Mouse (Mus musculus) C2C12 (cell line): ENCODE results near the gene Ap2b1. TPM values are rescaled to one million over a fixed set of nuclear protein-coding genes. Genes with fewer than 3 reads are reported as not detected.

Experiments used
- H3K27me3 ChIP-seq: one replicate; pipeline ENCODE4 v1.6.1; 2011; ENCODE audit not compliant: control insufficient read depth, insufficient read depth, insufficient read length
- H3K36me3 ChIP-seq: one replicate; pipeline ENCODE4 v1.6.1; 2011; ENCODE audit not compliant: control insufficient read depth, insufficient read depth
- H3K4me3 ChIP-seq: one replicate; pipeline ENCODE4 v1.5.1; 2011; ENCODE audit warnings: mild to moderate bottlenecking, control low read depth; ENCODE audit not compliant: poor library complexity, insufficient read depth, severe bottlenecking
- H3K79me2 ChIP-seq: one replicate; pipeline ENCODE4 v1.6.1; 2011; ENCODE audit not compliant: control insufficient read depth, insufficient read depth
- H3K79me3 ChIP-seq: one replicate; pipeline ENCODE4 v1.6.1; 2011; ENCODE audit warnings: low read depth, control low read depth
- H3ac ChIP-seq: one replicate; pipeline ENCODE3; 2011; ENCODE audit warnings: low read depth; ENCODE audit not compliant: control insufficient read depth, insufficient read length
- CEBPB ChIP-seq: IDR thresholded peaks from one replicate; pipeline ENCODE4 v1.6.1; 2011; ENCODE audit warnings: low read depth, mild to moderate bottlenecking, control low read depth, moderate library complexity
- CTCF ChIP-seq: IDR thresholded peaks from one replicate; pipeline ENCODE4 v1.5.1; 2011; ENCODE audit not compliant: control insufficient read depth, insufficient read depth, insufficient read length
- FOSL1 ChIP-seq: IDR thresholded peaks from one replicate; pipeline ENCODE4 v1.8.0; 2011; ENCODE audit warnings: mild to moderate bottlenecking, low read length; ENCODE audit not compliant: poor library complexity, insufficient read depth, severe bottlenecking
- MAX ChIP-seq: IDR thresholded peaks from one replicate; pipeline ENCODE4 v1.6.1; 2011; ENCODE audit warnings: mild to moderate bottlenecking, control low read depth
- MYOD1 ChIP-seq: IDR thresholded peaks from one replicate; pipeline ENCODE4 v1.6.1; 2011; ENCODE audit warnings: low read depth; ENCODE audit not compliant: control insufficient read depth, insufficient read length
- MYOG ChIP-seq: IDR thresholded peaks from one replicate; pipeline ENCODE4 v1.6.1; 2011; ENCODE audit not compliant: control insufficient read depth, insufficient read length; ENCODE audit errors: extremely low read depth
- USF1 ChIP-seq: IDR thresholded peaks from one replicate; pipeline ENCODE4 v1.6.1; 2011; ENCODE audit warnings: low read depth, mild to moderate bottlenecking, control low read depth, moderate library complexity
- polyA plus RNA-seq: library from polyadenylated mRNA; unstranded; fragments of >200 nt; fragmentation: generic; extraction: Trizol; gene quantifications from one replicate; pipeline ENCODE4 v1.2.1, GENCODE M21; 2012; ENCODE audit warnings: missing spikeins

Gene Ap2b1
- polyA plus RNA-seq, 1 experiment, result 47.9 TPM

- no peaks in the 10 kb centered on the region for H3K36me3 ChIP-seq
- peaks cover 18% of the 10 kb centered on the region for H3K27me3 ChIP-seq
- peak overlapping the region; percentile 43 for H3ac ChIP-seq
- peak overlapping the region; percentile 31 for H3K4me3 ChIP-seq
- no peaks in the 10 kb centered on the region for H3K79me3 ChIP-seq
- no peaks in the 10 kb centered on the region for H3K79me2 ChIP-seq
- no peak for TF ChIP-seq MYOD1
- no peak for TF ChIP-seq CTCF
- no peak for TF ChIP-seq MYOG
- TF ChIP-seq MAX, result peak; percentile 27
- TF ChIP-seq CEBPB, result peak; percentile 21
These were observed 27.5 kb upstream of the Ap2b1 start for GRCm38 (mm10) chr11:83271151-83271950.

GRCm38 (mm10) chr11:83271951-83272843 is 26.6 kb upstream of the Ap2b1 start:
- Histone ChIP-seq H3K36me3 (no peaks in the 10 kb centered on the region), H3K79me2 (no peaks in the 10 kb centered on the region), H3K79me3 (no peaks in the 10 kb centered on the region), H3K27me3 (peaks cover 20% of the 10 kb centered on the region), H3K4me3 (no peak overlapping the region), H3ac (no peak overlapping the region)
- no peak for TF ChIP-seq MYOG
- no peak for TF ChIP-seq MYOD1
- TF ChIP-seq FOSL1, result peak; percentile 42
- TF ChIP-seq USF1, result no peak
- TF ChIP-seq CTCF, result no peak

GRCm38 (mm10) chr11:83276251-83276650 is 22.6 kb upstream of the Ap2b1 start:
- TF ChIP-seq CTCF (no peak), MYOD1 (no peak), MAX (no peak), USF1 (no peak), FOSL1 (no peak), CEBPB (no peak), MYOG (no peak)
- Histone ChIP-seq H3K4me3 (no peak overlapping the region), H3K36me3 (no peaks in the 10 kb centered on the region), H3ac (no peak overlapping the region), H3K79me3 (no peaks in the 10 kb centered on the region), H3K27me3 (peaks cover 23% of the 10 kb centered on the region), H3K79me2 (no peaks in the 10 kb centered on the region)

- no peak for TF ChIP-seq MYOG
- TF ChIP-seq CEBPB, result no peak
- TF ChIP-seq FOSL1, result no peak
- TF ChIP-seq USF1, result no peak
- TF ChIP-seq MAX, result no peak
- no peak for TF ChIP-seq CTCF
- TF ChIP-seq MYOD1, result no peak
- Histone ChIP-seq H3K36me3 (no peaks in the 10 kb centered on the region), H3ac (no peak overlapping the region), H3K4me3 (no peak overlapping the region), H3K79me2 (no peaks in the 10 kb centered on the region), H3K79me3 (no peaks in the 10 kb centered on the region), H3K27me3 (peaks cover 39% of the 10 kb centered on the region)
These were observed 19.8 kb upstream of the Ap2b1 start for GRCm38 (mm10) chr11:83279024-83279423.

GRCm38 (mm10) chr11:83279691-83280090 is 19.1 kb upstream of the Ap2b1 start:
- Histone ChIP-seq H3K36me3 (no peaks in the 10 kb centered on the region), H3ac (no peak overlapping the region), H3K27me3 (peaks cover 41% of the 10 kb centered on the region), H3K79me2 (no peaks in the 10 kb centered on the region), H3K4me3 (no peak overlapping the region), H3K79me3 (no peaks in the 10 kb centered on the region)
- no peak for TF ChIP-seq USF1
- TF ChIP-seq FOSL1, result no peak
- no peak for TF ChIP-seq MYOD1
- TF ChIP-seq CTCF, result no peak
- TF ChIP-seq MAX, result no peak
- TF ChIP-seq CEBPB, result no peak
- TF ChIP-seq MYOG, result no peak

- Histone ChIP-seq H3K79me3 (no peaks in the 10 kb centered on the region), H3K4me3 (no peak overlapping the region), H3ac (no peak overlapping the region), H3K27me3 (peaks cover 43% of the 10 kb centered on the region), H3K79me2 (no peaks in the 10 kb centered on the region), H3K36me3 (no peaks in the 10 kb centered on the region)
- TF ChIP-seq MYOD1 (no peak), MAX (no peak), USF1 (no peak), CEBPB (no peak), CTCF (no peak), FOSL1 (no peak), MYOG (no peak)
These were observed 16.7 kb upstream of the Ap2b1 start for GRCm38 (mm10) chr11:83282084-83282483.
